Mouse (Mus musculus): Measurements from ENCODE around the gene Tmbim1. TPM values are rescaled to one million over a fixed set of nuclear protein-coding genes. Genes with fewer than 3 reads are reported as not detected.

Gene Tmbim1
- polyA plus RNA-seq, 1 experiment from 2014 or later, result 10.5 TPM

DNA sequence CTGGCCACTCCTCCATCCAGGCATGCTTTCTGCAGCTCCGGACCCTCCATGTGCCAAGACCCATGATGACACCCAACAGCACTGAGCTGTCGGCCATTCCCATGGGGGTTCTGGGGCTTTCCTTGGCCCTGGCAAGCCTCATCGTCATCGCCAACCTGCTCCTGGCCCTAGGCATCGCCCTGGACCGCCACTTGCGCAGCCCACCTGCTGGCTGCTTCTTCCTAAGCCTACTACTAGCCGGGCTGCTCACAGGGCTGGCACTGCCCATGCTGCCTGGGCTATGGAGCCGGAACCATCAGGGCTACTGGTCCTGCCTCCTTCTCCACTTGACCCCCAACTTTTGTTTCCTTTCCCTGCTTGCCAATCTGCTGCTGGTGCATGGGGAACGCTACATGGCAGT is 26.9 kb downstream of the Tmbim1 start, which contains the start of gene Gpbar1:
Gene Gpbar1, plus strand, starts transcription at position 13 of the 400 bp plus-strand sequence.
- H3K36me3 ChIP-seq (replicated peaks; ENCODE audit: control insufficient read depth, insufficient read depth, low read depth, low read length), result peaks cover 15% of the 10 kb centered on the region
- no peaks in the 10 kb centered on the region for H3K27me3 ChIP-seq (ENCODE audit: control insufficient read depth, insufficient read depth, low read length)
- no peaks in the 10 kb centered on the region; the same call in 1 of the 2 replicates for H3K4me1 ChIP-seq (ENCODE audit: control insufficient read depth, insufficient read depth, low read length)
- ATAC-seq (replicated peaks; ENCODE audit: insufficient number of reproducible peaks, low FRiP score, low TSS enrichment, low read depth) (no peak), DNase-seq (ENCODE audit: low spot score) (no peak)
- H3K27ac ChIP-seq (replicated peaks; ENCODE audit: low read depth, low read length), result no peak within 1 kb of the TSS
- H3K9me3 ChIP-seq (replicated peaks; ENCODE audit: control insufficient read depth, low read length), result no peaks in the 10 kb centered on the region
- H3K9ac ChIP-seq (replicated peaks; ENCODE audit: low read length), result no peak within 1 kb of the TSS
- no peak within 1 kb of the TSS for H3K4me3 ChIP-seq (ENCODE audit: low read depth, low read length)
- no peak within 1 kb of the TSS for H3K4me2 ChIP-seq (ENCODE audit: low read depth, low read length)
- 90% methylated on average over 10 of the region's 10 CpGs for WGBS

- Histone ChIP-seq H3K27ac (replicated peaks; ENCODE audit: low read depth, low read length) (no peak overlapping the region), H3K9me3 (replicated peaks; ENCODE audit: control insufficient read depth, low read length) (no peaks in the 10 kb centered on the region), H3K4me1 (ENCODE audit: control insufficient read depth, insufficient read depth, low read length) (no peaks in the 10 kb centered on the region; the same call in 1 of the 2 replicates), H3K9ac (replicated peaks; ENCODE audit: low read length) (no peak overlapping the region), H3K27me3 (ENCODE audit: control insufficient read depth, insufficient read depth, low read length) (no peaks in the 10 kb centered on the region), H3K4me3 (ENCODE audit: low read depth, low read length) (no peak overlapping the region), H3K36me3 (replicated peaks; ENCODE audit: control insufficient read depth, insufficient read depth, low read depth, low read length) (peaks cover 12% of the 10 kb centered on the region), H3K4me2 (ENCODE audit: low read depth, low read length) (no peak overlapping the region)
- ATAC-seq (replicated peaks; ENCODE audit: insufficient number of reproducible peaks, low FRiP score, low TSS enrichment, low read depth) (no peak), DNase-seq (ENCODE audit: low spot score) (no peak)
- WGBS, result 64% methylated on average over 8 of the region's 8 CpGs
Measured at GRCm38 (mm10) chr1:74277883-74278537, 27.4 kb downstream of the Tmbim1 start.

DNA sequence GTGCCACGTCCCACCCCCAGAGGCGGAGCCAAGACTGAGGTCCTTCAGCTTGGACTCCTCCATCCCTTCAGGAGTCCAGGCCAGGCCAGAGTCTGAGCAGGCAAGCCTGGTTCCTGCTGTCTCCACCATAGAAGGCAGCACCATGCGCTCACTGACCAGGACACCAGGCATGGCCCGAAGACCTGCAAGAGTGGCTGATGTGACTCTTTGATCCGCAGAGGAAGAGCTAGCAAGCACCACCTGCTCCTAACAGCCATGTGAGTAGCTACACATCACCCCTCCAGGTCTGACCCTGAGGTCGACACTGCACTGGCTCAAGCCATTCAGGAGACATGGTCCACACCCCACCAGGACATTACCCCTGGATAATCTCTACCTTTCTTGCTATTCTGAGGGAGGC is 28.4 kb downstream of the Tmbim1 start:
- no peak overlapping the region for H3K27ac ChIP-seq (replicated peaks; ENCODE audit: low read depth, low read length)
- H3K4me2 ChIP-seq (ENCODE audit: low read depth, low read length), result no peak overlapping the region
- DNase-seq (ENCODE audit: low spot score), result no peak
- no peak for ATAC-seq (replicated peaks; ENCODE audit: insufficient number of reproducible peaks, low FRiP score, low TSS enrichment, low read depth)
- no peaks in the 10 kb centered on the region; the same call in 1 of the 2 replicates for H3K4me1 ChIP-seq (ENCODE audit: control insufficient read depth, insufficient read depth, low read length)
- H3K4me3 ChIP-seq (ENCODE audit: low read depth, low read length), result no peak overlapping the region
- no peaks in the 10 kb centered on the region for H3K27me3 ChIP-seq (ENCODE audit: control insufficient read depth, insufficient read depth, low read length)
- WGBS, result 62% methylated on average over 6 of the region's 6 CpGs
- H3K36me3 ChIP-seq (replicated peaks; ENCODE audit: control insufficient read depth, insufficient read depth, low read depth, low read length), result peaks cover 9% of the 10 kb centered on the region
- H3K9ac ChIP-seq (replicated peaks; ENCODE audit: low read length), result no peak overlapping the region
- no peaks in the 10 kb centered on the region for H3K9me3 ChIP-seq (replicated peaks; ENCODE audit: control insufficient read depth, low read length)

GRCm38 (mm10) chr1:74275015-74275414 is 30.4 kb downstream of the Tmbim1 start:
- Histone ChIP-seq H3K27me3 (ENCODE audit: control insufficient read depth, insufficient read depth, low read length) (no peaks in the 10 kb centered on the region), H3K9ac (replicated peaks; ENCODE audit: low read length) (no peak overlapping the region)
- ATAC-seq (replicated peaks; ENCODE audit: insufficient number of reproducible peaks, low FRiP score, low TSS enrichment, low read depth), result no peak

GRCm38 (mm10) chr1:74271659-74272058 is 33.8 kb downstream of the Tmbim1 start:
- Histone ChIP-seq H3K9ac (replicated peaks; ENCODE audit: low read length) (no peak overlapping the region), H3K36me3 (replicated peaks; ENCODE audit: control insufficient read depth, insufficient read depth, low read depth, low read length) (no peaks in the 10 kb centered on the region; the same call in none of the 2 replicates), H3K27ac (replicated peaks; ENCODE audit: low read depth, low read length) (no peak overlapping the region), H3K9me3 (replicated peaks; ENCODE audit: control insufficient read depth, low read length) (no peaks in the 10 kb centered on the region), H3K4me2 (ENCODE audit: low read depth, low read length) (no peak overlapping the region), H3K4me1 (ENCODE audit: control insufficient read depth, insufficient read depth, low read length) (no peaks in the 10 kb centered on the region; the same call in 1 of the 2 replicates), H3K27me3 (ENCODE audit: control insufficient read depth, insufficient read depth, low read length) (no peaks in the 10 kb centered on the region), H3K4me3 (ENCODE audit: low read depth, low read length) (no peak overlapping the region)
- WGBS, result 80% methylated on average over 4 of the region's 4 CpGs
- DNase-seq (ENCODE audit: low spot score) (no peak), ATAC-seq (replicated peaks; ENCODE audit: insufficient number of reproducible peaks, low FRiP score, low TSS enrichment, low read depth) (no peak)

More at GRCm38 (mm10) chr1:74275015-74275414, 30.4 kb downstream of the Tmbim1 start:
- Histone ChIP-seq H3K4me3 (ENCODE audit: low read depth, low read length) (no peak overlapping the region), H3K4me1 (ENCODE audit: control insufficient read depth, insufficient read depth, low read length) (no peaks in the 10 kb centered on the region; the same call in 1 of the 2 replicates), H3K9me3 (replicated peaks; ENCODE audit: control insufficient read depth, low read length) (no peaks in the 10 kb centered on the region), H3K36me3 (replicated peaks; ENCODE audit: control insufficient read depth, insufficient read depth, low read depth, low read length) (no peaks in the 10 kb centered on the region), H3K27ac (replicated peaks; ENCODE audit: low read depth, low read length) (no peak overlapping the region), H3K4me2 (ENCODE audit: low read depth, low read length) (no peak overlapping the region)
- DNase-seq (ENCODE audit: low spot score), result peak; percentile 50
- 25% methylated on average over 9 of the region's 9 CpGs for WGBS

DNA sequence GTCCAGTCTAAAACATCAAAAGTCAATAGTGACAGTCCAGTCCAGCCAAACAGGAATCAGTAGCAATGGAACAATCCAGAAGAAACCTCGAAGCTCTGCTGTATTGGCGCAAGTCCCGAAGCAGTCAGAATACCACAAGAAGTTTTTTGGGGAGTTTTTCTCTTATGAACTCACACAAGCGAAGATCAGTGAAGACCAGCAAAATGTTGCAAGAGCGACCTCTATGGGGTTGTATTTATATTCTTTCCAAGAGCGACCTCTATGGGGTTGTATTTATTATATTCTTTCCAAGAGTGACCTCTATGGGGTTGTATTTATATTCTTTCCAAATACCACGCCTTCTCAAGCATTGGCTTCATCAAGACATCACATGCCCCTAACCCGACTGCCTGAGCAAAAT is 36.7 kb downstream of the Tmbim1 start:
- H3K36me3 ChIP-seq (replicated peaks; ENCODE audit: control insufficient read depth, insufficient read depth, low read depth, low read length), result peaks cover 11% of the 10 kb centered on the region
- H3K4me3 ChIP-seq (ENCODE audit: low read depth, low read length), result no peak overlapping the region
- no peak overlapping the region for H3K4me2 ChIP-seq (ENCODE audit: low read depth, low read length)
- no peak for ATAC-seq (replicated peaks; ENCODE audit: insufficient number of reproducible peaks, low FRiP score, low TSS enrichment, low read depth)
- H3K9ac ChIP-seq (replicated peaks; ENCODE audit: low read length), result no peak overlapping the region
- no peaks in the 10 kb centered on the region for H3K9me3 ChIP-seq (replicated peaks; ENCODE audit: control insufficient read depth, low read length)
- no peaks in the 10 kb centered on the region for H3K4me1 ChIP-seq (ENCODE audit: control insufficient read depth, insufficient read depth, low read length)
- H3K27ac ChIP-seq (replicated peaks; ENCODE audit: low read depth, low read length), result no peak overlapping the region
- WGBS, result 89% methylated on average over 8 of the region's 8 CpGs
- no peak for DNase-seq (ENCODE audit: low spot score)
- no peaks in the 10 kb centered on the region for H3K27me3 ChIP-seq (ENCODE audit: control insufficient read depth, insufficient read depth, low read length)

- H3K4me3 ChIP-seq (ENCODE audit: low read depth, low read length), result no peak overlapping the region
- H3K9ac ChIP-seq (replicated peaks; ENCODE audit: low read length), result no peak overlapping the region
- peaks cover 22% of the 10 kb centered on the region for H3K36me3 ChIP-seq (replicated peaks; ENCODE audit: control insufficient read depth, insufficient read depth, low read depth, low read length)
- no peaks in the 10 kb centered on the region for H3K27me3 ChIP-seq (ENCODE audit: control insufficient read depth, insufficient read depth, low read length)
- H3K4me2 ChIP-seq (ENCODE audit: low read depth, low read length), result no peak overlapping the region
- no peaks in the 10 kb centered on the region for H3K9me3 ChIP-seq (replicated peaks; ENCODE audit: control insufficient read depth, low read length)
- no peaks in the 10 kb centered on the region for H3K4me1 ChIP-seq (ENCODE audit: control insufficient read depth, insufficient read depth, low read length)
- no peak overlapping the region for H3K27ac ChIP-seq (replicated peaks; ENCODE audit: low read depth, low read length)
- ATAC-seq (replicated peaks; ENCODE audit: insufficient number of reproducible peaks, low FRiP score, low TSS enrichment, low read depth), result no peak
- no peak for DNase-seq (ENCODE audit: low spot score)
- 89% methylated on average over 6 of the region's 6 CpGs for WGBS
Measured at GRCm38 (mm10) chr1:74262510-74262909, 42.9 kb downstream of the Tmbim1 start.

DNA sequence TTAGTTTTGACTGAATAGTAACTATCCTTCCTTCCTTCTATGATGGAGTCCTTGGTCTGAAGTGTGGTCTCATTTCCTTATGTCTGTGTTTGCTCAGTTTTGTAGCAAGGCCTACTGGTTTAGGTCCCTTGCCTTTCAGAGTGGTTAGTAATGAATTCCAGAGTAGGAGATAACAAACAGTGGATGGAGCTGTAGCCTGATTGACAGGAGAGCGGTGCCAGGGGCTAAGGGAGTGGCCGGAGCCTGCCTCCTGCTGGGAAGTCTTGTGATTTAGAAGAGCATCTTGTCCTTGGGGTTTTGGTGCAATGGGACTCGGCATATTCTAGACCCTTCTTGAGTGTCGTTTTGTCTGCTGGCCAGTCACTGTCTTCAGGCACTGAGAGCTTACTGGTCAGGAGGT is 48.6 kb downstream of the Tmbim1 start:
- H3K36me3 ChIP-seq (replicated peaks; ENCODE audit: control insufficient read depth, insufficient read depth, low read depth, low read length), result peaks cover under 1% of the 10 kb centered on the region
- ATAC-seq (replicated peaks; ENCODE audit: insufficient number of reproducible peaks, low FRiP score, low TSS enrichment, low read depth) (no peak), DNase-seq (ENCODE audit: low spot score) (no peak)
- H3K4me1 ChIP-seq (ENCODE audit: control insufficient read depth, insufficient read depth, low read length), result no peaks in the 10 kb centered on the region
- H3K27me3 ChIP-seq (ENCODE audit: control insufficient read depth, insufficient read depth, low read length), result no peaks in the 10 kb centered on the region
- 75% methylated on average over 4 of the region's 4 CpGs for WGBS
- H3K4me3 ChIP-seq (ENCODE audit: low read depth, low read length), result no peak overlapping the region
- H3K9ac ChIP-seq (replicated peaks; ENCODE audit: low read length), result no peak overlapping the region
- no peak overlapping the region for H3K4me2 ChIP-seq (ENCODE audit: low read depth, low read length)
- H3K27ac ChIP-seq (replicated peaks; ENCODE audit: low read depth, low read length), result no peak overlapping the region
- no peaks in the 10 kb centered on the region for H3K9me3 ChIP-seq (replicated peaks; ENCODE audit: control insufficient read depth, low read length)
